Mouse (Mus musculus) stomach, postnatal 0 days (tissue): ENCODE data around the gene Nfib.

Source experiments
- CTCF ChIP-seq: IDR thresholded peaks from 2 replicates; pipeline ENCODE4 v1.5.1; 2016; ENCODE audit warnings: antibody characterized with exemption, low read depth, mild to moderate bottlenecking, moderate library complexity
- EP300 ChIP-seq: optimal IDR thresholded peaks from 2 replicates; pipeline ENCODE3; 2016; ENCODE audit warnings: antibody characterized with exemption

GRCm38 (mm10) chr4:82476411-82476810, 229.1 kb downstream of the Nfib start:
- no peak for TF ChIP-seq CTCF
- TF ChIP-seq EP300 = no peak
